Mouse (Mus musculus): ENCODE measurements around the gene Tktl1. TPM values are rescaled to one million over a fixed set of nuclear protein-coding genes. Genes with fewer than 3 reads are reported as not detected.
"Not testable (repeated sequence)": the region's sequence is repeated elsewhere in the genome, so short reads cannot be mapped to it uniquely, and the experiment has no call there.

Gene Tktl1
- polyA plus RNA-seq (2016; fragmentation: Nextera tagmentation; extraction: Ambion mirVana), result not detected in 2 replicates

- no peaks in the 10 kb centered on the region for H3K27me3 ChIP-seq (ENCODE audit: poor library complexity, severe bottlenecking)
- no peaks in the 10 kb centered on the region for H3K4me1 ChIP-seq
- no peak within 1 kb of the TSS for H3K27ac ChIP-seq
- 87% methylated on average over 17 of the region's 17 CpGs for WGBS
- no peaks in the 10 kb centered on the region for H3K36me3 ChIP-seq (replicated peaks)
- H3K4me3 ChIP-seq, result no peak within 1 kb of the TSS
- DNase-seq (ENCODE audit: extremely low spot score, low spot score), result no peak
- H3K9me3 ChIP-seq, result peaks cover 4% of the 10 kb centered on the region; the same call in 1 of the 2 replicates
Observed at GRCm38 (mm10) chrX:74176959-74177358, at the start of gene Tktl1. TSS of gene Tktl1 (plus strand) at chrX:74177259.

- not testable (repeated sequence) for H3K36me3 ChIP-seq (replicated peaks); DNase-seq (ENCODE audit: extremely low spot score, low spot score); H3K4me1 ChIP-seq; H3K9me3 ChIP-seq; H3K4me3 ChIP-seq; H3K27ac ChIP-seq
- H3K27me3 ChIP-seq (ENCODE audit: poor library complexity, severe bottlenecking), result peaks cover 22% of the 10 kb centered on the region; the same call in 1 of the 2 replicates
- WGBS, result 32% methylated on average over 1 of the region's 1 CpGs
Observed at GRCm38 (mm10) chrX:74135263-74135662, 41.8 kb upstream of the Tktl1 start, which contains the start of gene Mecp2. TSS of gene Mecp2 (minus strand) at chrX:74135363.

- no peak within 1 kb of the TSS for H3K27ac ChIP-seq
- no peaks in the 10 kb centered on the region for H3K36me3 ChIP-seq (replicated peaks)
- H3K4me1 ChIP-seq, result no peaks in the 10 kb centered on the region
- DNase-seq (ENCODE audit: extremely low spot score, low spot score), result no peak
- H3K9me3 ChIP-seq, result no peaks in the 10 kb centered on the region
- WGBS, result 83% methylated on average over 1 of the region's 1 CpGs
- no peaks in the 10 kb centered on the region for H3K27me3 ChIP-seq (ENCODE audit: poor library complexity, severe bottlenecking)
- H3K4me3 ChIP-seq, result no peak within 1 kb of the TSS
Observed at GRCm38 (mm10) chrX:74167738-74168137, 9.3 kb upstream of the Tktl1 start, which contains the start of gene Tex28. TSS of gene Tex28 (minus strand) at chrX:74167838.

- WGBS, result 87% methylated on average over 2 of the region's 2 CpGs
Observed at GRCm38 (mm10) chrX:74203556-74203955, 26.5 kb downstream of the Tktl1 start.

GRCm38 (mm10) chrX:74218496-74218895 is 41.4 kb downstream of the Tktl1 start:
- 89% methylated on average over 4 of the region's 4 CpGs for WGBS
- Histone ChIP-seq H3K4me3 (no peak overlapping the region), H3K4me1 (no peaks in the 10 kb centered on the region), H3K36me3 (replicated peaks) (peaks cover 14% of the 10 kb centered on the region), H3K27ac (no peak overlapping the region), H3K9me3 (no peaks in the 10 kb centered on the region), H3K27me3 (ENCODE audit: poor library complexity, severe bottlenecking) (no peaks in the 10 kb centered on the region)
- DNase-seq (ENCODE audit: extremely low spot score, low spot score), result no peak

More at GRCm38 (mm10) chrX:74203556-74203955, 26.5 kb downstream of the Tktl1 start:
- no peak overlapping the region for H3K4me3 ChIP-seq
- no peaks in the 10 kb centered on the region for H3K9me3 ChIP-seq
- DNase-seq (ENCODE audit: extremely low spot score, low spot score), result no peak
- H3K27ac ChIP-seq, result no peak overlapping the region
- no peaks in the 10 kb centered on the region for H3K27me3 ChIP-seq (ENCODE audit: poor library complexity, severe bottlenecking)
- H3K4me1 ChIP-seq, result no peaks in the 10 kb centered on the region
- H3K36me3 ChIP-seq (replicated peaks), result no peaks in the 10 kb centered on the region

- 63% methylated on average over 13 of the region's 13 CpGs for WGBS
- Histone ChIP-seq H3K9me3 (no peaks in the 10 kb centered on the region), H3K36me3 (replicated peaks) (peaks cover 23% of the 10 kb centered on the region), H3K4me1 (no peaks in the 10 kb centered on the region), H3K27me3 (ENCODE audit: poor library complexity, severe bottlenecking) (no peaks in the 10 kb centered on the region), H3K4me3 (no peak overlapping the region), H3K27ac (no peak overlapping the region)
- no peak for DNase-seq (ENCODE audit: extremely low spot score, low spot score)
Observed at GRCm38 (mm10) chrX:74219449-74219848, 42.4 kb downstream of the Tktl1 start.

- H3K27me3 ChIP-seq (ENCODE audit: poor library complexity, severe bottlenecking); H3K4me3 ChIP-seq; H3K27ac ChIP-seq; DNase-seq (ENCODE audit: extremely low spot score, low spot score); H3K4me1 ChIP-seq; H3K9me3 ChIP-seq: not testable (repeated sequence)
- peaks cover 30% of the 10 kb centered on the region for H3K36me3 ChIP-seq (replicated peaks)
- 61% methylated on average over 1 of the region's 1 CpGs for WGBS
Observed at GRCm38 (mm10) chrX:74220099-74220498, 43.0 kb downstream of the Tktl1 start.

GRCm38 (mm10) chrX:74230038-74230437 is 53.0 kb downstream of the Tktl1 start:
- H3K36me3 ChIP-seq (replicated peaks), result peaks cover 100% of the 10 kb centered on the region
- H3K27ac ChIP-seq, result no peak overlapping the region
- H3K9me3 ChIP-seq, result no peaks in the 10 kb centered on the region
- WGBS, result 72% methylated on average over 1 of the region's 1 CpGs
- no peaks in the 10 kb centered on the region for H3K4me1 ChIP-seq
- no peak for DNase-seq (ENCODE audit: extremely low spot score, low spot score)
- no peak overlapping the region for H3K4me3 ChIP-seq
- H3K27me3 ChIP-seq (ENCODE audit: poor library complexity, severe bottlenecking), result no peaks in the 10 kb centered on the region

GRCm38 (mm10) chrX:74233196-74233595 is 56.1 kb downstream of the Tktl1 start:
- DNase-seq (ENCODE audit: extremely low spot score, low spot score), result no peak
- Histone ChIP-seq H3K27me3 (ENCODE audit: poor library complexity, severe bottlenecking) (no peaks in the 10 kb centered on the region), H3K36me3 (replicated peaks) (peaks cover 98% of the 10 kb centered on the region), H3K27ac (no peak overlapping the region), H3K4me1 (no peaks in the 10 kb centered on the region), H3K9me3 (no peaks in the 10 kb centered on the region), H3K4me3 (no peak overlapping the region)
- WGBS, result 95% methylated on average over 5 of the region's 5 CpGs

GRCm38 (mm10) chrX:74240332-74240731 is 63.3 kb downstream of the Tktl1 start:
- Histone ChIP-seq H3K4me3 (no peak overlapping the region), H3K4me1 (peaks cover 14% of the 10 kb centered on the region), H3K9me3 (no peaks in the 10 kb centered on the region), H3K36me3 (replicated peaks) (peaks cover 87% of the 10 kb centered on the region), H3K27me3 (ENCODE audit: poor library complexity, severe bottlenecking) (no peaks in the 10 kb centered on the region), H3K27ac (no peak overlapping the region)
- no peak for DNase-seq (ENCODE audit: extremely low spot score, low spot score)
- WGBS, result 96% methylated on average over 4 of the region's 4 CpGs

GRCm38 (mm10) chrX:74243396-74243795 is 66.3 kb downstream of the Tktl1 start:
- DNase-seq (ENCODE audit: extremely low spot score, low spot score), result no peak
- Histone ChIP-seq H3K4me1 (peaks cover 14% of the 10 kb centered on the region), H3K27me3 (ENCODE audit: poor library complexity, severe bottlenecking) (no peaks in the 10 kb centered on the region), H3K36me3 (replicated peaks) (peaks cover 58% of the 10 kb centered on the region), H3K27ac (no peak overlapping the region), H3K9me3 (no peaks in the 10 kb centered on the region), H3K4me3 (peak overlapping the region; percentile 65)
- 94% methylated on average over 2 of the region's 2 CpGs for WGBS

- Histone ChIP-seq H3K4me3 (peak overlapping the region; percentile 65), H3K27me3 (ENCODE audit: poor library complexity, severe bottlenecking) (no peaks in the 10 kb centered on the region), H3K4me1 (peaks cover 14% of the 10 kb centered on the region), H3K9me3 (no peaks in the 10 kb centered on the region), H3K27ac (peak overlapping the region; percentile 93), H3K36me3 (replicated peaks) (peaks cover 54% of the 10 kb centered on the region)
- no peak for DNase-seq (ENCODE audit: extremely low spot score, low spot score)
- WGBS, result 81% methylated on average over 3 of the region's 3 CpGs
Observed at GRCm38 (mm10) chrX:74243807-74244206, 66.7 kb downstream of the Tktl1 start.

GRCm38 (mm10) chrX:74244614-74245083 is 67.6 kb downstream of the Tktl1 start:
- H3K27me3 ChIP-seq (ENCODE audit: poor library complexity, severe bottlenecking), result no peaks in the 10 kb centered on the region
- peaks cover 22% of the 10 kb centered on the region for H3K4me1 ChIP-seq
- peak; percentile 37 for DNase-seq (ENCODE audit: extremely low spot score, low spot score)
- H3K4me3 ChIP-seq, result peak overlapping the region; percentile 65
- peak overlapping the region; percentile 93 for H3K27ac ChIP-seq
- peaks cover 45% of the 10 kb centered on the region for H3K36me3 ChIP-seq (replicated peaks)
- WGBS, result 15% methylated on average over 3 of the region's 3 CpGs
- no peaks in the 10 kb centered on the region for H3K9me3 ChIP-seq

GRCm38 (mm10) chrX:74245107-74245506 is 68.0 kb downstream of the Tktl1 start:
- Histone ChIP-seq H3K27ac (peak overlapping the region; percentile 93), H3K4me3 (peak overlapping the region; percentile 65), H3K36me3 (replicated peaks) (peaks cover 41% of the 10 kb centered on the region), H3K9me3 (no peaks in the 10 kb centered on the region), H3K27me3 (ENCODE audit: poor library complexity, severe bottlenecking) (no peaks in the 10 kb centered on the region), H3K4me1 (peaks cover 26% of the 10 kb centered on the region)
- DNase-seq (ENCODE audit: extremely low spot score, low spot score), result no peak
- WGBS, result 32% methylated on average over 1 of the region's 1 CpGs

All from forebrain, embryonic 10.5 days (tissue).